Mouse (Mus musculus): ENCODE measurements around the gene Ice1. TPM values are rescaled to one million over a fixed set of nuclear protein-coding genes. Genes with fewer than 3 reads are reported as not detected.

Gene Ice1
- polyA plus RNA-seq, 1 experiment from 2014 or later: 8.3 TPM

DNA sequence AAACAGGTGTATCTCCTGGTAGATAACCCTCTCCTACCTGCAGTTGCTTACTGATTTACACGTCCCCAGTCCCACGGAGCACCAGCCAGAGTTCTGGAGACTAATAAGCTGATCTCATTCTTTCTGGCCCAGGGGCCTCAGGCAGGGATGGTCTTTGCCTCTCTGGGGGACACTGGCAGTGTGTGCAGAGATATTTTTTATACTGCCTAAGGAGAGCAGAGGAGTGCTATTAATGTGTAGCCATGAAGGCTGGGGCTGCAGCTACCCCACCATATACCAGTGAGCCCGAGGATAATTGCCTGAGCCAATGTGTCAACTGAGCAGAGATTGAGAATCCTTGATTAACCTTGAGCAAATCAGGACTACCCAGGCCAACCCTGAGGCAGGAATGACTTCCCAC lies 90.0 kb downstream of the Ice1 start:
- Histone ChIP-seq H3K27ac (ENCODE audit: low read length) (no peak overlapping the region), H3K4me2 (ENCODE audit: low read depth, low read length) (no peak overlapping the region), H3K9me3 (ENCODE audit: control insufficient read depth, low read length) (no peaks in the 10 kb centered on the region), H3K36me3 (ENCODE audit: control insufficient read depth, insufficient read depth, low read length) (no peaks in the 10 kb centered on the region), H3K4me1 (ENCODE audit: control insufficient read depth, insufficient read depth, low read length) (0 out of 2 replicates have a peak, but pooled peaks cover 2% of the 10 kb centered on the region), H3K27me3 (replicated peaks; ENCODE audit: control insufficient read depth, insufficient read depth, low read length) (no peaks in the 10 kb centered on the region; the same call in 1 of the 2 replicates), H3K9ac (ENCODE audit: low read depth, low read length) (no peak overlapping the region), H3K4me3 (ENCODE audit: low read length) (no peak overlapping the region)
- 47% methylated on average over 3 of the region's 3 CpGs for WGBS
- ATAC-seq: no peak

GRCm38 (mm10) chr13:70545261-70545660 lies 92.2 kb downstream of the Ice1 start:
- no peak for ATAC-seq
- no peak overlapping the region for H3K4me2 ChIP-seq (ENCODE audit: low read depth, low read length)
- H3K9me3 ChIP-seq (ENCODE audit: control insufficient read depth, low read length): no peaks in the 10 kb centered on the region
- no peaks in the 10 kb centered on the region for H3K27me3 ChIP-seq (replicated peaks; ENCODE audit: control insufficient read depth, insufficient read depth, low read length)
- no peaks in the 10 kb centered on the region for H3K36me3 ChIP-seq (ENCODE audit: control insufficient read depth, insufficient read depth, low read length)
- no peak overlapping the region for H3K4me3 ChIP-seq (ENCODE audit: low read length)
- H3K27ac ChIP-seq (ENCODE audit: low read length): no peak overlapping the region
- 4% methylated on average over 1 of the region's 1 CpGs for WGBS
- no peak overlapping the region for H3K9ac ChIP-seq (ENCODE audit: low read depth, low read length)
- H3K4me1 ChIP-seq (ENCODE audit: control insufficient read depth, insufficient read depth, low read length): 0 out of 2 replicates have a peak, but pooled peaks cover 2% of the 10 kb centered on the region

- 58% methylated on average over 1 of the region's 1 CpGs for WGBS
- Histone ChIP-seq H3K9ac (ENCODE audit: low read depth, low read length) (no peak overlapping the region), H3K4me1 (ENCODE audit: control insufficient read depth, insufficient read depth, low read length) (no peaks in the 10 kb centered on the region)
Observed at GRCm38 (mm10) chr13:70539842-70540241, 97.6 kb downstream of the Ice1 start.

DNA sequence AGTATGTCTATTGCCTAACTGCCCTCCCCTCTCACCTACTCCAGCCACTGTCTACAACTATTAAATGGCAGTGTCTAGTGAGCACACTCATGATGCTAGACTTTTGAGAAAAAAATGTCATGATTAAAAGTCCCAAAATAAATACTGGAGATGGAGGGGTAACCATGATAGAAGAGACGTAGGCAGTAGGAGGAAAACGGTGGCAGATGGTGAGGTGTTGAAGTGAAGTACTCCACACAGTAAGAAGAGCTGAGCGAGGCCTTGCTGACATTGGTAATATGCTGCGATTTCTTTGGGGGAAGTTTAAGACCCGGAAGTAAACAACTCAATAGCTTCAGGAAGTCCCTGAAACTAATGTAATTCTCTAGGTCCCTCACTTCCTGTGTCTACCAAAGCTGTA lies 104.0 kb downstream of the Ice1 start:
- H3K4me2 ChIP-seq (ENCODE audit: low read depth, low read length): no peak overlapping the region
- H3K27ac ChIP-seq (ENCODE audit: low read length): no peak overlapping the region
- no peaks in the 10 kb centered on the region for H3K27me3 ChIP-seq (replicated peaks; ENCODE audit: control insufficient read depth, insufficient read depth, low read length)
- no peaks in the 10 kb centered on the region for H3K9me3 ChIP-seq (ENCODE audit: control insufficient read depth, low read length)
- no peak overlapping the region for H3K4me3 ChIP-seq (ENCODE audit: low read length)
- H3K9ac ChIP-seq (ENCODE audit: low read depth, low read length): no peak overlapping the region
- H3K36me3 ChIP-seq (ENCODE audit: control insufficient read depth, insufficient read depth, low read length): no peaks in the 10 kb centered on the region
- 89% methylated on average over 5 of the region's 5 CpGs for WGBS
- no peak for ATAC-seq
- no peaks in the 10 kb centered on the region for H3K4me1 ChIP-seq (ENCODE audit: control insufficient read depth, insufficient read depth, low read length)

More at GRCm38 (mm10) chr13:70539842-70540241, 97.6 kb downstream of the Ice1 start:
- Histone ChIP-seq H3K27ac (ENCODE audit: low read length) (no peak overlapping the region), H3K9me3 (ENCODE audit: control insufficient read depth, low read length) (no peaks in the 10 kb centered on the region), H3K4me2 (ENCODE audit: low read depth, low read length) (no peak overlapping the region), H3K4me3 (ENCODE audit: low read length) (no peak overlapping the region), H3K36me3 (ENCODE audit: control insufficient read depth, insufficient read depth, low read length) (no peaks in the 10 kb centered on the region), H3K27me3 (replicated peaks; ENCODE audit: control insufficient read depth, insufficient read depth, low read length) (no peaks in the 10 kb centered on the region)
- no peak for ATAC-seq

- 86% methylated on average over 10 of the region's 10 CpGs for WGBS
- Histone ChIP-seq H3K4me2 (ENCODE audit: low read depth, low read length) (no peak overlapping the region), H3K4me3 (ENCODE audit: low read length) (no peak overlapping the region), H3K4me1 (ENCODE audit: control insufficient read depth, insufficient read depth, low read length) (no peaks in the 10 kb centered on the region), H3K36me3 (ENCODE audit: control insufficient read depth, insufficient read depth, low read length) (no peaks in the 10 kb centered on the region), H3K27me3 (replicated peaks; ENCODE audit: control insufficient read depth, insufficient read depth, low read length) (no peaks in the 10 kb centered on the region), H3K9ac (ENCODE audit: low read depth, low read length) (no peak overlapping the region), H3K27ac (ENCODE audit: low read length) (no peak overlapping the region), H3K9me3 (ENCODE audit: control insufficient read depth, low read length) (no peaks in the 10 kb centered on the region)
- ATAC-seq: no peak
Observed at GRCm38 (mm10) chr13:70532719-70533118, 104.7 kb downstream of the Ice1 start.

DNA sequence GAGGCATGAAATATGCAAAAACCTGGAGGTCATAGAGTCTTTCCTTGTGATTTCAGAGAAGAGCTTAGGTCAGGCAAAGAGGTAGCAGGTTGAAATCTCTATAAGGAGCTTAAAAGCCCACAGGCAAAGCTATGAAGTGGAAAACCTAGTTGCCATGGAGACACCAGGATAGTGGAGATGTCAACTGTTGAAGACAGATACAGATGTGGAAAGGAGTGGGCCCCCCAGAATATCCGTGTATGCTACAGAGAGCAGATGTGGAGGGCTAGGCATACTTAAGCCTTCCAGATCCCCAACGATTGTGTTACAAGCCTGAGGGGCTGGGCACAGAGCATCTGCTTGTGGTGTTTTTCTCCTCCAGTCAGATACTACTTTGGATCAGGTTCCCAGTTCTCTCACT lies 119.8 kb downstream of the Ice1 start:
- Histone ChIP-seq H3K36me3 (ENCODE audit: control insufficient read depth, insufficient read depth, low read length) (no peaks in the 10 kb centered on the region), H3K9ac (ENCODE audit: low read depth, low read length) (no peak overlapping the region), H3K27ac (ENCODE audit: low read length) (no peak overlapping the region), H3K9me3 (ENCODE audit: control insufficient read depth, low read length) (no peaks in the 10 kb centered on the region), H3K4me2 (ENCODE audit: low read depth, low read length) (no peak overlapping the region), H3K27me3 (replicated peaks; ENCODE audit: control insufficient read depth, insufficient read depth, low read length) (no peaks in the 10 kb centered on the region), H3K4me3 (ENCODE audit: low read length) (no peak overlapping the region), H3K4me1 (ENCODE audit: control insufficient read depth, insufficient read depth, low read length) (no peaks in the 10 kb centered on the region)
- no peak for ATAC-seq
- 58% methylated on average over 2 of the region's 2 CpGs for WGBS

DNA sequence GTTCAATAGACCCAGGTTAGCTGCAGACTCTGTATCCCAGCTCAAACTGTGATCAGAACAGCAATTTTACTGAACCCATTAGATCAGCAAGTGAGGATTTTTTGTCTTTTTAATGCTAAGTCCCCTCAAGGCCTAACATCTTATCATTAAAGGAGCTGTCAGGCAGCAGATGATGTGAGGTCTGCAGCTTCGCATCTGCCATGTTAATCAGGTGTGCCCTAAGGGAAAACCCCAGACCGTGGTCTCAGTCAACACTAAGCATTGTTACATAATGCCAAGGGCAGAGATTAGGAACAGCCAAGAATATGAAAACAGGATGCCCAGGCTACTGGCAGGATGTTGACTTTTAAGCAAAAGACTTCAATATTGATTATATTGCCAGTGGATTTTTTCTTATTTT lies 122.4 kb downstream of the Ice1 start:
- Histone ChIP-seq H3K27me3 (replicated peaks; ENCODE audit: control insufficient read depth, insufficient read depth, low read length) (no peaks in the 10 kb centered on the region), H3K36me3 (ENCODE audit: control insufficient read depth, insufficient read depth, low read length) (no peaks in the 10 kb centered on the region), H3K27ac (ENCODE audit: low read length) (no peak overlapping the region), H3K4me2 (ENCODE audit: low read depth, low read length) (no peak overlapping the region), H3K9ac (ENCODE audit: low read depth, low read length) (no peak overlapping the region), H3K4me1 (ENCODE audit: control insufficient read depth, insufficient read depth, low read length) (no peaks in the 10 kb centered on the region), H3K9me3 (ENCODE audit: control insufficient read depth, low read length) (no peaks in the 10 kb centered on the region), H3K4me3 (ENCODE audit: low read length) (no peak overlapping the region)
- ATAC-seq: no peak
- 74% methylated on average over 2 of the region's 2 CpGs for WGBS

DNA sequence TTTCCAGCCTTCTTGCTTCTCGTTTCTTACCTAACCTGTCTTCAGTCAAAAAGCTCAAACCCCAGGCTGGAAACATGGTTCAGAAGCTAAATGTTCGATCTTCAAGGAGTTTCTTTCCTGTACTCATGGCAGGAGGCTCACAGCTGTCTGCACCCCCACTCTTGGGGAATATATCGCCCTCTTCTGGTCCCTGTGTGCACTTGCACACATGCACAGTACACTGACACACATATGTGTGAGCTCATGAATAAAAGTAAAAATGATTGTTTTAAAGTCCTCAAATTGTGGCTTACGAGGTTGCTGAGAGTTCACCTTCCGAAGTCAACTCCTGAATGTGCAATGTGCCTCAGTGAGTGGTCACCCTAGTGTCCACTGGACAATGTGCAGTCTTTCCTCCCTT lies 127.2 kb downstream of the Ice1 start:
- Histone ChIP-seq H3K4me2 (ENCODE audit: low read depth, low read length) (no peak overlapping the region), H3K4me1 (ENCODE audit: control insufficient read depth, insufficient read depth, low read length) (no peaks in the 10 kb centered on the region), H3K4me3 (ENCODE audit: low read length) (no peak overlapping the region), H3K9me3 (ENCODE audit: control insufficient read depth, low read length) (no peaks in the 10 kb centered on the region), H3K36me3 (ENCODE audit: control insufficient read depth, insufficient read depth, low read length) (no peaks in the 10 kb centered on the region), H3K27me3 (replicated peaks; ENCODE audit: control insufficient read depth, insufficient read depth, low read length) (no peaks in the 10 kb centered on the region), H3K9ac (ENCODE audit: low read depth, low read length) (no peak overlapping the region), H3K27ac (ENCODE audit: low read length) (no peak overlapping the region)
- no peak for ATAC-seq
- 80% methylated on average over 5 of the region's 5 CpGs for WGBS

DNA sequence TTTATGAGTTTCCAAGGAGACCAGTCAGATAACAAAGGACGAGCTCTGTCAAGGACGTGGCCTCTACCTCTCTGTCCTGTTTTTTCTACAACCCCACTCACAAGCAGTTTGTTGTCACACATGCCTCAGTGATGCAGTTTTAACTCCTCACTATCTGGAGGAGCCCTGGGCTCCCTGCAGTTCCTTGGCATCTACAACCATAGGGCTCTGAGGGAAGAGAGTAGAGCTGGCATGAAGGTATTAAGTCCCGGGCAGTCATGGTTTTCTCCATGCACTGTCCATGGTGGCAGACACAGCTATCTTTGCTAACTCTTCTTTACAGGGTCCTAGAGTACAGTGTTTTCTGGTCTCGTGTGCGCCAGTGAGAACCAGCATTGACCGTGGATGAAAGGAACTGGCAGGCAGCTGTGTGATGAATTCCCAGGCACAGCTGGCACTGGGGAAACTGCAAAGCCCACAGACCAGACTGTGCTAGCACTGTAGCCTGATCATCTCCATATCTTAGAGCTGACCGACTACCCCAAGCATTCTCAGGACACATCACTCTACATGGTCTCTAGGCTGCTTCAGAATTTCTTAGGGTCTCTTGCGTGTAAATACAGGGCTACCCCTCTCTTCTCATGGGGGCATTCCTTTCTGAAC lies 127.9 kb downstream of the Ice1 start:
- Histone ChIP-seq H3K36me3 (ENCODE audit: control insufficient read depth, insufficient read depth, low read length) (no peaks in the 10 kb centered on the region), H3K27ac (ENCODE audit: low read length) (no peak overlapping the region), H3K9ac (ENCODE audit: low read depth, low read length) (no peak overlapping the region), H3K4me3 (ENCODE audit: low read length) (no peak overlapping the region), H3K4me2 (ENCODE audit: low read depth, low read length) (no peak overlapping the region), H3K4me1 (ENCODE audit: control insufficient read depth, insufficient read depth, low read length) (no peaks in the 10 kb centered on the region), H3K9me3 (ENCODE audit: control insufficient read depth, low read length) (no peaks in the 10 kb centered on the region), H3K27me3 (replicated peaks; ENCODE audit: control insufficient read depth, insufficient read depth, low read length) (no peaks in the 10 kb centered on the region)
- no peak for ATAC-seq
- WGBS: 71% methylated on average over 8 of the region's 8 CpGs

Measured in intestine, embryonic 16.5 days (tissue).